Mouse (Mus musculus): ENCODE results near the gene Ncoa4. TPM values are rescaled to one million over a fixed set of nuclear protein-coding genes. Genes with fewer than 3 reads are reported as not detected.
A peak's percentile ranks its signal among the peaks of the same experiment; 100 is the strongest.
"Not testable (repeated sequence)": the region's sequence is repeated elsewhere in the genome, so short reads cannot be mapped to it uniquely, and the experiment has no call there.

Ncoa4 gene
- polyA plus RNA-seq, 1 experiment from 2014 or later = 131 TPM

DNA sequence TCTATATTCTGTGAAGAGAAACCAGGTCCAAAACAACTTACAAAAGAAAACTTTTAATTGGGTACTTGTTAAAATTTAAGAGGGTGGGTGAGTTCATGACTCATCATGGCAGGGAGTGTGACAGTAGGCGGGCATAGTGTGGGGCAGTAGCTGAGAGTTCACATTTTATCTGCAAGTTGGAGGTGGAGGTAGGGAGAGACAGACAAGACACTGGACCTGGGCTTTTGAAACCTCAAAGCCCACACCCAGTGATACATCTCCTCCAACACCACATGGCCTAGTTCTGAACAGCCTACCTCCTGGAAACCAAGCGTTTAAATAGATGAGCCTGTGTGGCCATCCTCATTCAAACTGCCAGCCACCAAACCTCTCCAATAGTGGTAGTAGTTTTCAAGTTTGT is 15.6 kb downstream of the Ncoa4 start:
- Histone ChIP-seq H3K9ac (no peak overlapping the region), H3K27me3 (no peaks in the 10 kb centered on the region), H3K36me3 (peaks cover 36% of the 10 kb centered on the region), H3K27ac (no peak overlapping the region), H3K4me2 (no peak overlapping the region), H3K4me1 (replicated peaks) (0 out of 2 replicates have a peak, but pooled peaks cover 2% of the 10 kb centered on the region), H3K9me3 (replicated peaks) (no peaks in the 10 kb centered on the region), H3K4me3 (no peak overlapping the region)
- ATAC-seq (replicated peaks; ENCODE audit: insufficient number of reproducible peaks, insufficient read depth, low FRiP score, low read depth) = no peak
- 81% methylated on average over 2 of the region's 2 CpGs for WGBS

DNA sequence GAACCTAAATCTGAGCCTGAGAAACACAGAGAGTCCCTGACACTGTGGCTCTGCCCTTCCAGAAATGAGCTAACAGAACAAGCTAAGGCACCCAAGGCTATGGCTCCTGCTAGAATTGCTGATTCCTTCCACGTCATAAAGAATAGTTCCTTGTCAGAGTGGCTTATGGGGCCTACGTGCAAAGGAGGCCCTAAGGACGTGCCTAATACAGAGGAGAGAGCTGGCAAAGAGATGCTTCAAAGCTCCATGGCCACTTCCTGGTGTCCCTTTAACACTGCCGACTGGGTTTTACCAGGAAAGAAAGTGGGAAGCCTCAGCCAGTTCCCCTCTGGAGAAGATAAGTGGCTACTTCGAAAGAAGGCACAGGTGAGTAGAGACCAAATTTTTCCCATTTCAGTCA is 16.9 kb downstream of the Ncoa4 start:
- H3K36me3 ChIP-seq = peaks cover 43% of the 10 kb centered on the region
- 81% methylated on average over 5 of the region's 5 CpGs for WGBS

DNA sequence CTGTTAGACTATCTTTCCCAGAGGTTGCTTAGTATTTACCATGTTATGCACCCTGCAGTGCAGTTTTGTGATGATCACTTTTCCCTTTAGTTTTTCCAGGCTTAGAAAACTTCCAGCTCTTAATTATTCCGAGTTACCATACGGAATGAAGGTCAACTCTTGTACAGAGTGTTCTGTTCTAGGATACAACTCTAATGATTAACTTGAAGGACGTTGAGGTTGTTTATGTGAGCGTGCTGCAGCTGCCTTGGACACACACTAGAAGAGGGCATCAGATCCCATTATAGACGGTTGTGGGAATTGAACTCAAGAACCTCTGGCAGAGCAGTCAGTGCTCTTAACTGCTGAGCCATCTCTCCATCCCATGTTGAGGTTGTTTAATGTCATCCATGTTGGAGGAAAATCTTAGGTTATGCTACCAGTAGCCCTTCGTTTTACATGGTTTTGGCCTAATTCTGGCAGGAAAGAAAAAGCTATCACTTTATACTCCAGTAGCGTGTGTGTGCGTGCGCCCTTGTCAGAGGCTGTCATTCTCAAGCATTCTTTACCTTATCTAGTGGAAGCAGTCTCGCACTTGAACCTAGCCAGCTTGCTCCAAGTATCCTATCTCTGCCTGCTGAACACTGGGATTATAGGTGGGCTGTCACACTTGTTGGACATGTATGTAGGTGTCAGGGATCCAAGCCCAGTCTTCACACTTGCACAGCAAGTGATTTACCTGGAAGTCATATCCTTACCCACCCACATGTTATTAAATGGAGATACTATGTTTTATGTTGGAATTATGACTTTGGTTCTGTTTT is 19.9 kb downstream of the Ncoa4 start:
- 78% methylated on average over 10 of the region's 10 CpGs for WGBS
- H3K36me3 ChIP-seq = peaks cover 50% of the 10 kb centered on the region
- ATAC-seq (replicated peaks; ENCODE audit: insufficient number of reproducible peaks, insufficient read depth, low FRiP score, low read depth) = no peak
- H3K9ac ChIP-seq = no peak overlapping the region
- H3K4me3 ChIP-seq = no peak overlapping the region
- no peak overlapping the region for H3K27ac ChIP-seq
- H3K9me3 ChIP-seq (replicated peaks) = no peaks in the 10 kb centered on the region
- 0 out of 2 replicates have a peak, but pooled peaks cover 2% of the 10 kb centered on the region for H3K4me1 ChIP-seq (replicated peaks)
- no peaks in the 10 kb centered on the region for H3K27me3 ChIP-seq
- no peak overlapping the region for H3K4me2 ChIP-seq

More for the DNA sequence above, 16.9 kb downstream of the Ncoa4 start:
- not testable (repeated sequence) for ATAC-seq (replicated peaks; ENCODE audit: insufficient number of reproducible peaks, insufficient read depth, low FRiP score, low read depth); H3K4me2 ChIP-seq; H3K4me1 ChIP-seq (replicated peaks); H3K9me3 ChIP-seq (replicated peaks); H3K4me3 ChIP-seq; H3K27me3 ChIP-seq; H3K9ac ChIP-seq; H3K27ac ChIP-seq

DNA sequence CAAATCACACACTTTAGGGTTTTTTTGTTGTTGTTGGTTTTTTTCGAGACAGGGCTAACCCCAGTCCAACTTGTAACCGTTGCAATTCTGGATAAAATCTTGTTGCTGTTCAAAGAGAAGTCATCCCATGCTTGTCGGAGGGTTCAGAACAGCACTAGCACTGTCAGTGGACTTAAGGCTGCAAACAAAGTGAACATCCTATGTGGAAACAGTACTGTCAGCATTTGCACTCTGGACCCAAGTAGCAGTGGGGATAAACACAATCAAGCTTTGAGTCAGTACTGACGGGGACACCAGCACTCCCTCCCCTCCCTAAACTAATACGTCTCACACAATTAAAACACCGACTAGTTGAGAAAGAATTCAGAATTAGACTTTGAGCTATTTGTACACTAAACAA is 21.2 kb downstream of the Ncoa4 start:
- Histone ChIP-seq H3K36me3 (peaks cover 57% of the 10 kb centered on the region), H3K4me2 (no peak overlapping the region), H3K27ac (no peak overlapping the region), H3K9me3 (replicated peaks) (no peaks in the 10 kb centered on the region), H3K4me3 (no peak overlapping the region), H3K27me3 (no peaks in the 10 kb centered on the region), H3K4me1 (replicated peaks) (0 out of 2 replicates have a peak, but pooled peaks cover 2% of the 10 kb centered on the region), H3K9ac (no peak overlapping the region)
- no peak for ATAC-seq (replicated peaks; ENCODE audit: insufficient number of reproducible peaks, insufficient read depth, low FRiP score, low read depth)
- WGBS = 84% methylated on average over 6 of the region's 6 CpGs

DNA sequence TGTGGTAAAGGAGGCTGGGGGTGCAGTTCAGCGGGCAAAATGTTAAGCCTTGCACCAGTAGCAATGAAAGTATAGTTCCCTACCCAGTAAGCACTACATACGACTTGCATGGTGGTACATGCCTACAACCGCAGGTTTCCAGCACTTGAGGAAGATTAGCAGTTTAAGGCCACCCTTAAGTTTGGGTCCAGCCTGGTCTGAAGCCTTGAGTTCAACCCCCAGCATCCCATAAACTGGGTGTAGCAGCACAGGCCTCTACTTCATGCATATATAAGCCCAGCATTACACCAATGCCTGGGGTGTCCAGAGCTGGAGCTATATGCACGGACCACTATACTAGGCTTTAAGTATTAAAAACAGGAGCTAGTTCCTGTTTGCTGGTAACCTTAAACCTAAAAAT is 24.2 kb downstream of the Ncoa4 start:
- 93% methylated on average over 4 of the region's 4 CpGs for WGBS
- H3K9ac ChIP-seq = no peak overlapping the region

DNA sequence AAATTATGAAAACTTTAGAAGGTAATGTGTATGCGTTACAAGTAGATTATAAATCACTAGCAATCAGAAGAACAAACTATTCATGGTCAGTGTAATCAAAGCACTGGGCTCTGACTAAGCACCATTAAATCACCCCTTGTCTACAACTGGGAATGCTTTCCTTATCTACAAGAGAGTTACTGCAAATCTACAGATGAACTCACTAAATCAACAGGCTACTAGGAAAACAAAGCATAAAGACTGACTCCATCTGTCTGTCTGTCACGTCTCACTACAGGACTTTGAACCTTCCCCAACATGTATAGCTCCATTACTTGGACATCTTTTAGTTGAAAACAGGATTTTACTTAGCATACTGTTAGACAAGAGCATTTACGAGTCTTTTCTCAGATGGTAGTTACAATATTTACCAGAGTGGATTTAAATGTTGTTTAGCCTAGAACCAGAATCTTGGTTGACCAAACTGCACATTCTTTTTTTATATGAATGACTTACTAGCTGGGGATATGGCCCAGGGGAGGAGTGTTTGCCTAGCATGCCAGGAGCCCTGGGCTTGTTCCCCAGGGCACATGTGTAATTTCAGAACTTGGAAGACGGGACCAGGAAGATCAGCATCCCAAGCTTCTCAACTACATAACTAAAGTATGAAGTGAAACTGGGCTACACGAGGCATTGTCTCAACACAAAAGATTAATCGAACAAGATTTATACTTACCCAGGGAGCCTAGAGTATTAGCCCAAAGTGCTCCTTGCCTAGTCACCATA is 31.1 kb downstream of the Ncoa4 start:
- Histone ChIP-seq H3K4me2 (no peak overlapping the region), H3K27ac (no peak overlapping the region), H3K9ac (no peak overlapping the region), H3K9me3 (replicated peaks) (no peaks in the 10 kb centered on the region), H3K27me3 (no peaks in the 10 kb centered on the region), H3K4me3 (no peak overlapping the region), H3K4me1 (replicated peaks) (no peaks in the 10 kb centered on the region), H3K36me3 (peaks cover 75% of the 10 kb centered on the region)
- no peak for ATAC-seq (replicated peaks; ENCODE audit: insufficient number of reproducible peaks, insufficient read depth, low FRiP score, low read depth)
- 83% methylated on average over 6 of the region's 6 CpGs for WGBS

More for the DNA sequence above, 24.2 kb downstream of the Ncoa4 start:
- Histone ChIP-seq H3K36me3 (peaks cover 81% of the 10 kb centered on the region), H3K27me3 (no peaks in the 10 kb centered on the region), H3K27ac (no peak overlapping the region), H3K4me1 (replicated peaks) (0 out of 2 replicates have a peak, but pooled peaks cover 2% of the 10 kb centered on the region), H3K9me3 (replicated peaks) (no peaks in the 10 kb centered on the region), H3K4me3 (no peak overlapping the region), H3K4me2 (no peak overlapping the region)
- ATAC-seq (replicated peaks; ENCODE audit: insufficient number of reproducible peaks, insufficient read depth, low FRiP score, low read depth) = no peak

DNA sequence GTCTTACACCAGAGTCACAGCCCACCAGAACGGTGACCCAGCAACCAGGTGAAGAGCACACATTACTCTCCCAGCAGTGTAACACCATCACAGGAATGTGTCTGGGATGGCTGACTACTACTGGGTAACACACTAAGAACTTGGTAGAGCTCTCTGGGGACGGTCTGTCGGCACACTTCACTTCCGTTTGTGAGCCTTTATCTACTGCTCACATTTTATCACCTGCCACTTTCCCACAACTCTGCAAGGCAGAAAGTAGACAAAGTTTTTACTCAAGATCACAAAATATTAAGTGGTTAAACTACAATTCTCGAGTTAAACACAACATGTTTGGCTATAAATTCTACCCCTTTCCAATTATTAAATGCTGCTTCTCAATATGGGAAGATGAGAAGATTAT is 32.3 kb downstream of the Ncoa4 start:
- peaks cover 70% of the 10 kb centered on the region for H3K36me3 ChIP-seq
- H3K4me2 ChIP-seq = no peak overlapping the region
- H3K27ac ChIP-seq = no peak overlapping the region
- H3K9ac ChIP-seq = no peak overlapping the region
- H3K27me3 ChIP-seq = no peaks in the 10 kb centered on the region
- 69% methylated on average over 5 of the region's 5 CpGs for WGBS
- no peaks in the 10 kb centered on the region for H3K9me3 ChIP-seq (replicated peaks)
- H3K4me1 ChIP-seq (replicated peaks) = no peaks in the 10 kb centered on the region
- ATAC-seq (replicated peaks; ENCODE audit: insufficient number of reproducible peaks, insufficient read depth, low FRiP score, low read depth) = no peak
- H3K4me3 ChIP-seq = no peak overlapping the region

DNA sequence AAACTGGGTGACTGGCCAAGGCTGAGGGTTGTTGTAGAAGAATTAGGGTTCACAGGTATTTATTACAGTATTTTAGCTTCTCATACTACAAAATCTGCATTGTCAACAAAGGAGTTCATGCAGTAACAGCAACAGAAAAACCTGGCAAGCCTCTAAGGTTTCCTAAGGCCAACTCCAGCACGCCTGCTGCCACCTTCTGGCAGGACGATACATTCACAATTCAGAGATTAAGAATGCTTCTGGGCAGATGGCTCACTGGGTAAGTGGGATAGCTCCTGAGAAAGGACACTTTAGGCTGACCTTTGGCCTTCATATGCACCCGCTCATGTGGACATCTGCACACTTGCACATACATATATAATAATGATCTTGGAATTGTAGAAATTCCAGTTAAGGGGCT is 32.8 kb downstream of the Ncoa4 start:
- ATAC-seq (replicated peaks; ENCODE audit: insufficient number of reproducible peaks, insufficient read depth, low FRiP score, low read depth) = no peak
- H3K27me3 ChIP-seq = no peaks in the 10 kb centered on the region
- WGBS = 43% methylated on average over 3 of the region's 3 CpGs
- peaks cover 70% of the 10 kb centered on the region for H3K36me3 ChIP-seq
- no peak overlapping the region for H3K27ac ChIP-seq
- H3K4me3 ChIP-seq = no peak overlapping the region
- no peak overlapping the region for H3K4me2 ChIP-seq
- no peaks in the 10 kb centered on the region for H3K9me3 ChIP-seq (replicated peaks)
- no peaks in the 10 kb centered on the region for H3K4me1 ChIP-seq (replicated peaks)
- no peak overlapping the region for H3K9ac ChIP-seq

DNA sequence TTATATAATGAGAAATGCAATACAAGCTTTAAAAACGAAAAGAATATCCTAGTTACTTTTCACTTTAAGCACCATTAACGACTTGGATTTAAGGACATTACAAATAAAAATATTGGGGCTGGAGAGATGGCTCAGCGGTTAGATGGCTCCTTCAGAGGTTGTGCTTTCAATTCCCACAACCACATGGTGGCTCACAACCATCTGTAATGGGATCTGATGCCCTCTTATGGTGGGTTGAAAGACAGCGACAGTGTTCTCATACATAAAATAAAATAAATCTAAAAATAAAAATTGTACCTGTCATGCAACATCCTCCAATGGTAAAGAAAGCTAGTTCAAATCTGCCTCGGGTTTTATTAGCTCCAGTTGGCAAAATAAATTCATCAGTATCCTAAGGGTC is 33.9 kb downstream of the Ncoa4 start:
- not testable (repeated sequence) for H3K27ac ChIP-seq; H3K27me3 ChIP-seq; H3K4me3 ChIP-seq; ATAC-seq (replicated peaks; ENCODE audit: insufficient number of reproducible peaks, insufficient read depth, low FRiP score, low read depth); H3K4me2 ChIP-seq; H3K9ac ChIP-seq; H3K4me1 ChIP-seq (replicated peaks); H3K9me3 ChIP-seq (replicated peaks)
- 77% methylated on average over 5 of the region's 5 CpGs for WGBS
- peaks cover 68% of the 10 kb centered on the region for H3K36me3 ChIP-seq

DNA sequence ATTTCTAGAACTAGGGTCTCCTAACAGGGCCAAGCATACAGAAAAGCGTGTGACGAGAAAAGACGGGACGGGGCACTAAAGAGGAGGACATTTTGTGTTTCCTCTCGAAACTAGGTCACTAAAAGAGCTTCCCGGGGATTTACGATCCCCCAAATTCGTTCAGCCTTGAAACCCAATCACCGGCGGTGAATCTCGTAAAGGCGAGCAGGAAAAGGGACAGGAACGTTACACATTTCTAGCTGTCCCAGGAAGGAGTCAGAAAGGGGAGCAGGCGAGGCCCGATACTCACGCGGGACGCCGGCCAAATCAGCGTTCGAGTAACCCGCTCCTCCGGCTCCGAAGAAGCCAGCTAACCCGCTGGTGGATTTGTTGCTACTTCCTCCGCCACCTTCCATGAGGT is 41.7 kb downstream of the Ncoa4 start:
- peak; percentile 15; the same call in 1 of the 2 replicates for ATAC-seq (replicated peaks; ENCODE audit: insufficient number of reproducible peaks, insufficient read depth, low FRiP score, low read depth)
- Histone ChIP-seq H3K4me3 (peak overlapping the region; percentile 84), H3K4me1 (replicated peaks) (peaks cover 25% of the 10 kb centered on the region), H3K27ac (peak overlapping the region; percentile 83), H3K4me2 (peak overlapping the region; percentile 74), H3K27me3 (no peaks in the 10 kb centered on the region), H3K9me3 (replicated peaks) (no peaks in the 10 kb centered on the region), H3K36me3 (peaks cover 30% of the 10 kb centered on the region), H3K9ac (peak overlapping the region; percentile 90)
- under 1% methylated on average over 26 of the region's 26 CpGs for WGBS

DNA sequence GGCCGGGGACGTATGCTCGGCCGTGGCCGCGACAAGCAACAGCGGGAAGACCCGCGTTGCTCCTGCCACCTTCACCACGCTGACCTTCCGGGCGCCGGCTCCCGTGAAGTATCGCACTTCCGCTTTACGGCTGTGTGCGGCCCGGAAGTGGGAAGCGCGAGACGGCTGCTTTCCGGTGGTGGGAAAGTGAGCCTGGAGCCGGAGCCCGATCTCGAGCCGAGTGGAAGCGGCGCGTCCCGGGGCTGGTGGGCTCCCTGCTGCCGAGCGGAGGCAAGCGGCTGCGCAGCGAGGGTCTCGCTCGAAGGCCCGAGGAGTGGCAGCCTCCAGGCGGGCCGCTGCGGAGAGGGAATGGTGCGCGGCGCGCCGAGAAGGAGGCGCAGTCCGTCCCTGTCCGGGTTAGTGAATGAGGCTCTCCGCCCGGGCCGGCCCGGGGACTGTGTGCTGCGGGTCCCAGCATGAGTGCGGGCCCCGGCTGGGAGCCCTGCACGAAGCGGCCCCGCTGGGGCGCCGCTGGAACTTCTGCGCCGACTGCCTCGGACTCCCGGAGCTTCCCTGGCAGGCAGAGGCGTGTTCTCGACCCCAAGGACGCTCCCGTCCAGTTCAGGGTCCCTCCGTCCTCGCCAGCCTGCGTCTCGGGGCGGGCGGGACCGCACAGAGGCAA is 42.3 kb downstream of the Ncoa4 start, which contains the start of the genes Timm23 and Parg:
Gene Timm23 (minus strand): TSS at position 108 of the 661 bp plus-strand sequence.
Gene Parg (plus strand): TSS at position 159 of the 661 bp plus-strand sequence.
- H3K4me3 ChIP-seq = peak within 1 kb of the TSS; percentile 84
- H3K9me3 ChIP-seq (replicated peaks) = no peaks in the 10 kb centered on the region
- H3K9ac ChIP-seq = peak within 1 kb of the TSS; percentile 90
- peaks cover 27% of the 10 kb centered on the region for H3K36me3 ChIP-seq
- H3K4me1 ChIP-seq (replicated peaks) = peaks cover 25% of the 10 kb centered on the region
- peak within 1 kb of the TSS; percentile 83 for H3K27ac ChIP-seq
- H3K4me2 ChIP-seq = peak within 1 kb of the TSS; percentile 74
- 0% methylated on average over 76 of the region's 77 CpGs for WGBS
- peak; percentile 95 for ATAC-seq (replicated peaks; ENCODE audit: insufficient number of reproducible peaks, insufficient read depth, low FRiP score, low read depth)
- no peaks in the 10 kb centered on the region for H3K27me3 ChIP-seq

All from heart, embryonic 15.5 days (tissue).